Mouse (Mus musculus) right cerebral cortex, postnatal 14 days (tissue): Measurements from ENCODE around the gene Habp2.

Source experiments
- DNase-seq: peaks from one replicate; pipeline ENCODE4 v3.0.0; 2022

Habp2 gene

GRCm38 (mm10) chr19:56286866-56287265 is at the start of gene Habp2:
Gene Habp2 (plus strand): TSS chr19:56287137.
- DNase-seq: no peak

DNA sequence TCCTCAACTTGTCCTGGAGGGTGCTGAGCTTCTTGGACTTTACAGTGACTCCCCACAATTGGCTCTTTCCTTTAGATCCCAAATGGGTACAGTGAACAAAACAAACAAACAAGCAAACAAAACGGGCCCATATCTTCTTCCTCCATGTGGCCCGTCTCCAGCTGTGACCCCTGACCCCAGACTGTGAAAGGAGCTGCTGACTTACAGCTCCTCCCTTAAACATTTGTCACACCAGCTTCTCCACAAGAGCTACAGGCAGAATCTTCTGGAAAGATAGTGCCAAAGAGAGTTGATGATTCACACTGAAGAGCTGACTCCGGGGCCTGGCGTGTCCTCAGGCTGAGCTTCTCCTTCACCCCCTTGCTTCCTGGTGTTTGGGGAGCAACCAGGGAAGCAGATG is 48.4 kb upstream of the Habp2 start:
- no peak for DNase-seq

- no peak for DNase-seq
These were observed 41.7 kb upstream of the Habp2 start for GRCm38 (mm10) chr19:56245201-56245600.

DNA sequence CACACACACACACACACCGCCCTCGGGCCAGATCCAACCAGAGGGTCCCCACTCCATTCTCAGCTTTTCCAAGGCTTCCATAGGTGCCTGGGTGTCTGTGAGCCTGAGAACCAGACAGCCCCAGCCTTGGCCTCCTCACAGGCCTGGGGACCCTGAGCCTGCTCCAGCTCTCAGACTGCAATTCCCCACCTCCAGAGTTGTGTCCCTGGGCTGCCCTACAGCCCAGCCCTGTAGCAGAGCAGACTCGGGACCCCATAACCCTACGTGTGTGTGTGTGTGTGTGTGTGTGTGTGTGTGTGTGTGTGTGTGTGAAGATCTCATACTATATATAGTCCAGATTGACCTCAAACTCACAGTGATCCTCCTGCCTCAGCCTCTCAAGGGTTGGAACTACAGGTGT is 34.1 kb upstream of the Habp2 start:
- no peak for DNase-seq

DNA sequence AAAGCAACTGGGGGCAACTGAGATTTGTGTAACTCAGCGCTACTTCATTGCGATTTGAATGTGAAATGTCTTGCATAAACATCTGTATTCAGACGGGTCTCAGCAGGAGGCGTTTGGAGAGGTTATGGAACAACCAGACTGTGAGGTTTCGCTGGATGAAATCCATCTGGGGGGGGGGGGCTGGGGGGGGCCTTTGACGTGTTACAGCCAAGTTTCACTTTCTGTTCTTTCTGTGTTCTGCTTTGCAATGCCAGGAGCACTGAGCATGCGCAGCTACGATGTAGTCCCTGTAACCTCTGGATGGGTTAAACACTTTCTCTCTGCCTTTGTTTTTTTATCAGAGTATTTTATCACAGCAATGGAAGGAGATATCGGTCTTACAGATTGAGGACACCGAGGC is 33.7 kb upstream of the Habp2 start:
- no peak for DNase-seq

- DNase-seq: no peak
These were observed 32.2 kb upstream of the Habp2 start for GRCm38 (mm10) chr19:56254751-56255150.

- no peak for DNase-seq
These were observed 31.4 kb upstream of the Habp2 start for GRCm38 (mm10) chr19:56255506-56255905.

DNA sequence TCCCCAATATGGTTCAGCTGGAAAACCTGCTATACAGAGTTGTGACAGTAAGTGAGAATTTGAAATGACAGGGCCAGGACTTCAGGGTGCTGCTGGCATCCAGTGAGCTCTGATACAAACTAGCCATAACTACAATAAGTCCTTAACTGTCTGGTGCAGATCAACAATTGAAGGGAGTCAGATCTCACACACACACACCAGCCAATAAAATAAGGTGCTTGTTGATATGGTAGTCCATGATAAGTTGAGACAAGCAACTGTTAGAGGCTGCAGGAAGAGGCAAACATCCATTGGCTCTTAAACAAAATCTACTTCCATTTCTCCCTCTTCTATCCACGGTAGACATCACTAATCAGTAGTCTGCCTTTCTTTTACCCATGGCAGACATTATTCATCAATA is 30.7 kb upstream of the Habp2 start:
- no peak for DNase-seq

- DNase-seq: no peak
These were observed 30.2 kb upstream of the Habp2 start for GRCm38 (mm10) chr19:56256741-56257140.

DNA sequence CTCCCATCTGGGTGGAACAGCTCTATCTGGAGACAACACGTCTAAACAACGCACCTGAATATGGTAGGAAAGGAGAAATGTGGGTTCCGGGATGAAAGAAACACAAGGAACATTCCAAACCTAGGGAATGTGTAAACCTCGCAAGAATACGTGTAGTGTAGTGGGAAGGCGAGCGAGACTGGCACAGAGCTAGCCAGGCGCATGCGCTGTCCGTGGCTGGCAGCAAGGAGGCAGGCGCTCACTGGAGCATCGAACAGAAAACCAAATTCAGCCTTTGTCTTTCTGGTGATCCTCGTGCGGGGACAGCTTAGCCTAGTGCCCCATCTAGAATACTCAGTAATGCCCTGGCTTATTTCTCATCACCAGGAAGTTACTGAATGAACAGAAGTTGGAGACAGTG is 23.2 kb upstream of the Habp2 start:
- DNase-seq: no peak

- DNase-seq: no peak
These were observed 22.8 kb upstream of the Habp2 start for GRCm38 (mm10) chr19:56264175-56264574.

- no peak for DNase-seq
These were observed 21.8 kb upstream of the Habp2 start for GRCm38 (mm10) chr19:56265149-56265548.

- no peak for DNase-seq
These were observed 14.9 kb upstream of the Habp2 start for GRCm38 (mm10) chr19:56272081-56272480.

DNA sequence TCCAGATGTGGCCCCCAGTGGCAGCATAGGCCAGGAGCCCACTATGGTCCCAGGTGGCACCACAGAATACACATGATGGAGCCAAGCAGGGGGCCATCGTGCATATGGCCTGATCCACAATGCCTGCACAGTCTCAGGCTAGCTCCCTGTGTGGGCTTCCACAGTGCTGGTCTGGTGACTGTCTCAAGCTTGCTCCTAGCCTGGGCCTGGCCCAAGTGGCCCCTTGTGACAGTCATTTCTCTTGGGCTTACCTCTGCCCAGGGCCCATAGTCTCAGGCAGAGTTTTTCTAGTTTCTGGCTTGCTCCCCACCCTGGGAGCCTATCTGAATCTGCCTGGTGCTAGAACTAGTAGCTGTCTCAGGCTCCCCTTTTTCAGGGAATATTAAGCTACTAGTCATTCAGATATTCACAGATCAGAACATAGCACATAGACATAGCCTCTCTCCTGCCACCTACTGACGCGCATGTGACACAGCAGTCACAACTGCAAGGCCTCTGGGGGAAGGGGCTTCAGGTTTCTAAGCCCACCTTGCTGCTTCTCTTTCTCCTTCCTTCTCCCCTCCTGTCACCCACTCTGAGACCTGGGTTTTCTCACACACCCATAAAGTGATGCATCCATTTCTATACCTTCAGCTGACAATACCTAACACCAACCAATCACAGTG is 9.7 kb upstream of the Habp2 start:
- no peak for DNase-seq

DNA sequence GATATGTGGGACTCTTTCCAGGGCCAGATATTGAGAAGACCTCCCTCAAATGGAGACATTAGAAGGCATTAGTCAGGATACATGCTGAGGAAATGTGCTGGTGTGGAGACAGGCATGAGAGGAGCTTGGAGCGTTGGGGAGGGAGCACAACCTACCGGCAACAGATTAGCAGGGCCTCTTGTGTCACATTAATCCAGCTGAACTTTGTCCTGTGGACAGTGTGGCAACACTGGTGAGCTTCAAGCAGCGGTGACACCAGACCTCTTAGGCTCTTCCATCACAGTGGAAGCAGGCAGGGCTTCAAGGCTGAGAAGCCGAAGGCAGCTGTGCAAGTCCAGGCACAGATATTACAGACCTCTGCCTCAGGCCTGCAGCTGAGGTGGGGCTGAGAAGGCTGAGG is 9.0 kb upstream of the Habp2 start:
- DNase-seq: no peak

GRCm38 (mm10) chr19:56278366-56278765 is 8.6 kb upstream of the Habp2 start:
- no peak for DNase-seq

GRCm38 (mm10) chr19:56285222-56285621 is 1.7 kb upstream of the Habp2 start:
- no peak for DNase-seq

DNA sequence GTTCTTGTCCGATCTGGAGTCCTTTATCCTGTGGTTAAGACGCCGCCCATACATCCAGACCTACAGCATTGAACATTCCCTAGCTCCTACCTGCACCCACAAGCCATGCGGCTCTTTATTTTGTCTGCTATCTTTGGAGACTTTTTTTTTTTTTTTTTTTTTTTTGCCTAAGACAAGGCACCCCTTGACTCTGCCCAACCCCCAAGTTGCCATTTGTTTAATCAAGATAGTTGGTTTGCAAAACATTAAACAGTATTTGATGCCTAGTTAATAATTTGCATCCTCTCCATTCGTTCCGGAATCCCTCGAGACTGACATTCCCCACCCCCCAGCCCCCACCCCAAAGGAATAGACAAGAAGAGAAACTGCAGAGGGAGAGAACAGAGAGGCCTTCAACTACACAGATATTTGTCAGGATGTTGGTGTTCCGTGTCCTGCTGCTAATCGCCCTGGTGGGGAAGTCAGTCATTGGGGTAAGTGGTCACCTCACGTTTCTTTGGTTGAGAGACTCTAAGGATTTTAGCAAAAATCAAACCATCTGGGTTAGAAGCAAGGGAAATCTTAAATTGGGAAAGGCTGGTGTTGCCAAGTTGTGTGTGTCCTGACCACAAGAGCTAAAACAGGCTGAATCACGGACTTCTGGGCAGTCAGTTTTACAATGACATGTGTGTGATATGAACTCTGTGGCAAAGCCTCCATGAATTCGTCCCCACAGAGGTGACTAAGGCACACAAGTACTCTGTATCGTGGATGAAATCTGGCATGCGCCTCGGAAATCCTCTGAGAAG is 837 bp downstream of the Habp2 start:
- no peak for DNase-seq

DNA sequence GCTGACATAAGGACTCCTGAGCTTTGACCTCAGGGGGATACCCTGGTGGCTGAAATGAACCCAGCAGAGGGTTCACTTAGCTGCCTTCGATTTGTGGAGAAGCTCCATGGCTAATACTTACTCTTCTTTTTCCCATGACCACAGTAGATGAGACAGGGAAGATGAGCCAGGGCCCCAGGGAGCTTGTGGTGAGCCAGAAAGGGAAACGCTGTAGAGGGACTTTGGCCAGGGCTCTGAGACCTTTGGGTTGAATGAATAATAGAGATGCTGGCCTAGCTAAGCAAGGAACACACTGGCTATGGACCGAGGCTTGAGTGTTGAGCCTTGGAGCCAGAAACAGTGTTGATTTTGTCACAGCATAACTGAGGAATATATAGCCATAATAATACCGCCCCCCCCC is 1.5 kb downstream of the Habp2 start:
- no peak for DNase-seq

- no peak for DNase-seq
These were observed 2.7 kb downstream of the Habp2 start for GRCm38 (mm10) chr19:56289642-56290041.

DNA sequence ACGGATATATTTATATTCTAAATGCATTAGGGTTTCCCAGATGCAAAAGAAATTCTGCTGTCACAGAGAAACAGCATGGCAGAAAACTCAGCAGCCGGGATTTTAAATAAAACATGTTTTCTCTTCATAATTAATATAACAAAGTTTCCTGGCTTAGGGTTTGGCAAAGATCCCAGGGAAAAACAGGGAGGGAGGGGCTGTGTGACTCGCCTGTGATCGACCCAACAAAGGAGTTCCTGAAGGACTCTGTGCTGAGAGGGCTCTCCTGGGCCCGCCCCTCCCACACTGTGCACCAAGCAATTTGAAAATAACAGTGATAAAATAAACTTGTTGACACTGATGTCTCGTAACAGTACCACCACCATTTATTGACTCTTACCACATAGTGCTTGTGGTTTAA is 5.0 kb downstream of the Habp2 start:
- no peak for DNase-seq

DNA sequence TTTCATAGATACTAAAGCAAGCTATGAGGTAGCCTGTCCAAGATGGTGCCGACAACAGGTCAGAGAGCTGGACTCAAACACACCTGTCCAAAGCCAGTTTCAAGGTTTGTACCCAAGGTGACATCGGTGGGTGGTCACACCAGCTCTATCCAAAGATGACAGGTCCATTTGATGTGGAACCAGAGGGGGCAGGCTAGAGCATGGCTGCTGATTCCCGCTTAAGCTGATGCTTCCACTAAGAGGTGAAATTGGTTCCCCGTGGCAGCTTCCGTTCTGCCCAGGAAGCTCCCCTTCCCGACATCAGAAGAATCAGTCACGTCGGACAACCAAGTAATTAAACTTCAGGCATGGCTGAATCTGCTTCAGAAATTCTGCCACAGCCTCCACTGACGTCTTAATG is 5.4 kb downstream of the Habp2 start:
- no peak for DNase-seq

DNA sequence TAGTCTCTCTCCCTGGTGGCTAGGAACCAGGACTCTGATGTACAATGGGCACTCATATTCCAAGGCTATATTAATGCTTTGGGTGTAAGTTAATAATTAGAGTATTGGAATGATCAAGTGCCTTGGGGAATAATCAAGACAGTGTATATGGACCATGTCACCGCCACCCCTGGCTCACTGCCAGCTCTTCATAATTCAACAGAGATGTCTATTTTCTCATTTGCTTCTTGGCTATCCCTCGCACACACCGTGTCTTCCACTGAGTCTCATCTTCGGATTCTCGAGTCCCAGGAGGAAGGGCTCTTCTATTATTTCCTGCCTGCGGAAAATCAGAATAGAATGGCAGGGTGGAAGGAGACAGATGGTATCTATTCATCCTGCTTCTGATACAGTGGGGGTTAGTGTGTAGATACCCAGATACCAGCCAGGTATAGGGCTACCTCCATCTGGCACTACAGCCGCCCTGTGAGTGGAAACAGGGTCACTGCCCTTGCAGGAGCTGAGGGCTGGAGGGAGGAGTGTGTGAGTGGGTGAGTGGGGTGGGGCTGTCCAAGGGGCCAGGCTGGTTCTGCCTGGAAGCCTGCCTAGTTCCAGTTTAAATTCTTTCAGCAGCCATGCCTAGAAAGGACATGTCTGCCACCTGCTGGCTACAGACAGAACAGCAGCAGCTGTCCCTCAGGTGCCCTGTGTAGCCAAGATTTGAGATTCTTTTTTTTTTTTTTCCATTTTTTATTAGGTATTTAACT is 7.9 kb downstream of the Habp2 start:
- DNase-seq: peak; percentile 86

GRCm38 (mm10) chr19:56296668-56297067 is 9.7 kb downstream of the Habp2 start:
- DNase-seq: no peak
